Mouse (Mus musculus) E14TG2a.4 (cell line): Measurements from ENCODE around the gene Susd4.

Experiments
- CTCF ChIP-seq: conservative IDR thresholded peaks from 2 replicates; pipeline ENCODE4 v1.5.1; 2014; ENCODE audit warnings: low read length
- NANOG ChIP-seq: IDR thresholded peaks from 2 replicates; pipeline ENCODE4 v1.6.1; 2014; ENCODE audit warnings: borderline replicate concordance, low read length, mixed read lengths
- POU5F1 ChIP-seq: IDR thresholded peaks from 2 replicates; pipeline ENCODE4 v1.6.1; 2014; ENCODE audit warnings: low read length, borderline replicate concordance

DNA sequence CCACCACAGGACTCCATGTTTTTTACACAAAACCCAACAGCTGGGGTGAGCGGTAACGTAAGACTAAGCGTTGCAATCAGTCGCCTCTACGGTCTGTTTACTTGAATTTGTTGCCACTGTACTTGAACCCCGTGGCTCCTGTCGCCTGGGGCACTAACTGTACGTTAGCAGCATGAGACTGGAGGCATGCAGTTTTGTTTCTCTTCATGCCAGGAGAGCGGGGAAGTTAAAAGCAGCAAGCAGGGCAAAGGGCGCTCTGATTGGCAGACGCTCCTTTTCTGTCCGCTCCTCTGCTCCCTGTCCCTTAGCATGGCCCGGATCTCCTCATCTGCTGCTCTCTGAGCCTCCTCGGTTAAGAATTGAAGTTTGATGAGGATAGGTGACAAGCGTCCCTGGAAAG, 39.2 kb downstream of the Susd4 start:
- TF ChIP-seq NANOG: no peak
- no peak for TF ChIP-seq CTCF
- TF ChIP-seq POU5F1: no peak
